Mouse (Mus musculus) hindbrain, embryonic 16.5 days (tissue): ENCODE measurements around the gene Rhobtb3. TPM values are rescaled to one million over a fixed set of nuclear protein-coding genes. Genes with fewer than 3 reads are reported as not detected.

Experiments used
- ATAC-seq: fragments of 200-750 bp; cut with Nextera tagmentation; 2 replicates; pipeline ENCODE4 v1.8.0; 2017; ENCODE audit warnings: moderate TSS enrichment, moderate library complexity
- H3K27ac ChIP-seq: fragments of 300-500 bp; sonication (generic); 2 replicates; pipeline ENCODE4 v1.5.1; 2014; ENCODE audit warnings: low read depth, mild to moderate bottlenecking, control low read depth, low read length, moderate library complexity
- H3K27me3 ChIP-seq: fragments of 300-500 bp; sonication (generic); replicated peaks from 2 replicates; pipeline ENCODE4 v1.6.1; 2014; ENCODE audit warnings: low read length; ENCODE audit not compliant: control insufficient read depth, insufficient read depth
- H3K36me3 ChIP-seq: fragments of 300-500 bp; sonication (generic); 2 replicates; pipeline ENCODE4 v1.6.1; 2014; ENCODE audit warnings: mild to moderate bottlenecking, low read length, moderate library complexity, mixed read lengths; ENCODE audit not compliant: control insufficient read depth, insufficient read depth
- H3K4me1 ChIP-seq: fragments of 300-500 bp; sonication (generic); 2 replicates; pipeline ENCODE4 v1.6.1; 2014; ENCODE audit warnings: low read depth, low read length; ENCODE audit not compliant: control insufficient read depth, insufficient read depth
- H3K4me2 ChIP-seq: fragments of 300-500 bp; sonication (generic); 2 replicates; pipeline ENCODE4 v1.6.1; 2014; ENCODE audit warnings: mild to moderate bottlenecking, low read length, control low read depth, moderate library complexity
- H3K4me3 ChIP-seq: fragments of 300-500 bp; sonication (generic); 2 replicates; pipeline ENCODE4 v1.5.1; 2014; ENCODE audit warnings: mild to moderate bottlenecking, low read length, control low read depth, moderate library complexity
- H3K9ac ChIP-seq: fragments of 300-500 bp; sonication (generic); 2 replicates; pipeline ENCODE4 v1.6.1; 2014; ENCODE audit warnings: low read depth, mild to moderate bottlenecking, control low read depth, low read length, moderate library complexity
- H3K9me3 ChIP-seq: fragments of 300-500 bp; sonication (generic); 2 replicates; pipeline ENCODE4 v1.6.1; 2014; ENCODE audit warnings: mild to moderate bottlenecking, low read length, moderate library complexity; ENCODE audit not compliant: control insufficient read depth
- WGBS: fragments of 180-500 bp; shearing (Covaris S2); extraction: QIAGEN DNeasy Blood & Tissue Kit; methylation state at CpG from one replicate; pipeline ENCODE4 v1.1.7; 2014; 5-methylcytosine and 5-hydroxymethylcytosine counted together
- polyA plus RNA-seq: library from polyadenylated mRNA; unstranded; fragments of >200 nt; fragmentation: Nextera tagmentation; extraction: Ambion mirVana; gene quantifications from 2 replicates; pipeline ENCODE4 v1.2.1, GENCODE M21; 2015

Rhobtb3 gene
- 14.9 and 18.8 TPM in 2 replicates for polyA plus RNA-seq

GRCm38 (mm10) chr13:75943189-75944043 lies at the start of gene Rhobtb3:
Gene Rhobtb3 (minus strand): TSS chr13:75943925.
- Histone ChIP-seq H3K9me3 (no peaks in the 10 kb centered on the region), H3K4me2 (peak within 1 kb of the TSS; percentile 80), H3K9ac (peak within 1 kb of the TSS; percentile 95), H3K27me3 (no peaks in the 10 kb centered on the region), H3K36me3 (no peaks in the 10 kb centered on the region), H3K4me3 (peak within 1 kb of the TSS; percentile 89), H3K4me1 (peaks cover 13% of the 10 kb centered on the region), H3K27ac (peak within 1 kb of the TSS; percentile 98)
- WGBS = under 1% methylated on average over 92 of the region's 110 CpGs
- ATAC-seq = peak; percentile 93

DNA sequence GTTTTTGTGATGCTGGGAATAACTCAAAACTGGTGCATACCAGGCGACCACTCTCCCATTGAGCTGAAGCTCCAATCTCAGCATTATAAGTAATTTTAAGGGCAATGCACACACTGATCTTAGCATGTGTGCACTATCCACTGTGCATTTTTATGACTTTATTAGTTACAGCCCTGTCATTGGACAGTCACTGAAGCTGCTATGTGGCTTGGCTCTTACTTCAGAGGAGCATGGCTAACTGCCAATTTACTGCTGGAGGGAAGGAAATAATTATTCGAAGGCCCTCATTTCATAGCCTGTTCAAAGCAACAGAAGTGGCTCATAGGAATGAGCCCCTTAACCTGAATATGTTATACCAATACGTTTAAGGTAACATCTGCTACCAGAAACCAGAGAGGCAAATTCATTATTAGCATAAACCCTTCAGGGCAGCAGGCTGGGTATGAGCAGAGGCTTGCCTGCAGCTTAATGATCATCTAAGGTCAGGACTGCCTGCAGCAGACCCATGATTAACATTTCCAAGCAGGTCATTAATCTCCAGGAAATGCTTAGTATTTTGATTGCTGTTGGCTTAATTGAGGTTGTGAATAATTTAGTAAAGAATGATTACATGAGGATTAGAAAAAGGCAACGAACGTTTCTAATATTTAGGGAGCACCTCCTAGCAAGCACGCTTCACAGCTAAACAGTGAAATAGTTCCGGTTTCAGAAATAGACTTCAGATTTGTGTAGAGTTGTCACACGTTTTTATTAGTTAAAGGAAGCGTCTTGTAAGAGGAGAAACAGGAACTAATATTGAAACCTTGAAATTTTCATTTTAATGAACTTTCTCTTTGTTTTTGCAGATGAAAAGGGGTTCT lies 48.7 kb upstream of the Rhobtb3 start:
- H3K36me3 ChIP-seq = no peaks in the 10 kb centered on the region
- no peaks in the 10 kb centered on the region for H3K27me3 ChIP-seq
- WGBS = 32% methylated on average over 9 of the region's 9 CpGs
- H3K27ac ChIP-seq = no peak overlapping the region
- H3K4me2 ChIP-seq = no peak overlapping the region
- ATAC-seq = peak; percentile 95
- H3K4me1 ChIP-seq = peaks cover 4% of the 10 kb centered on the region; the same call in 1 of the 2 replicates
- H3K9ac ChIP-seq = no peak overlapping the region
- H3K4me3 ChIP-seq = no peak overlapping the region
- H3K9me3 ChIP-seq = peaks cover 7% of the 10 kb centered on the region; the same call in 1 of the 2 replicates

DNA sequence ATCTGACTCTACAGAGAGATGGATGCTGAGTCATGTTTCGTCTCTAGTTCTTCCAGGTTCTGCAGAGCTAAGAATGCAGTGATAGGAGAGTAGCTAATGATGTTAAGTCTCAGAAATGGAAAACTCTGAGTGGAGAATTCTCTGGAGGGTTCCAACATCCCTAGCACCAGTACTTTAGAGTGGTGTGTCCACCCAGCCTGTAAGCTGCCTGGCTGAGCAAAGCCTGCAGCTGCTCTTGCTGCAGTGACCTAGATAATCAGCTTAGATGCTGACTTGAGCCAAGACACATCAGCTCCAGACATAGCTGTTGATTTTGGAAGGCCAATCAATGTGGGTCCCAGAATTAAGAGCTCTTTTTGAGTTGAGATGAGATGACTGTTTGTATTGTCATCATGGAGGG lies 44.4 kb upstream of the Rhobtb3 start:
- Histone ChIP-seq H3K4me1 (peaks cover 4% of the 10 kb centered on the region; the same call in 1 of the 2 replicates), H3K27me3 (no peaks in the 10 kb centered on the region), H3K9me3 (0 out of 2 replicates have a peak, but pooled peaks cover 2% of the 10 kb centered on the region), H3K36me3 (no peaks in the 10 kb centered on the region), H3K9ac (no peak overlapping the region), H3K4me2 (no peak overlapping the region), H3K4me3 (no peak overlapping the region), H3K27ac (no peak overlapping the region)
- no peak for ATAC-seq
- 97% methylated on average over 1 of the region's 1 CpGs for WGBS

- no peaks in the 10 kb centered on the region for H3K4me1 ChIP-seq
- H3K27me3 ChIP-seq = no peaks in the 10 kb centered on the region
- H3K4me2 ChIP-seq = no peak overlapping the region
- H3K27ac ChIP-seq = no peak overlapping the region
- no peak for ATAC-seq
- no peak overlapping the region for H3K9ac ChIP-seq
- no peaks in the 10 kb centered on the region for H3K36me3 ChIP-seq
- H3K4me3 ChIP-seq = no peak overlapping the region
- H3K9me3 ChIP-seq = no peaks in the 10 kb centered on the region
Measured at GRCm38 (mm10) chr13:75981901-75982300, 38.2 kb upstream of the Rhobtb3 start.

GRCm38 (mm10) chr13:75976649-75977048 lies 32.9 kb upstream of the Rhobtb3 start:
- no peak overlapping the region for H3K4me2 ChIP-seq
- H3K27ac ChIP-seq = no peak overlapping the region
- no peak overlapping the region for H3K4me3 ChIP-seq
- ATAC-seq = no peak
- H3K27me3 ChIP-seq = no peaks in the 10 kb centered on the region
- no peak overlapping the region for H3K9ac ChIP-seq
- H3K4me1 ChIP-seq = no peaks in the 10 kb centered on the region
- H3K9me3 ChIP-seq = no peaks in the 10 kb centered on the region
- WGBS = 82% methylated on average over 2 of the region's 2 CpGs
- H3K36me3 ChIP-seq = no peaks in the 10 kb centered on the region

- Histone ChIP-seq H3K27ac (no peak overlapping the region), H3K4me3 (no peak overlapping the region), H3K9me3 (no peaks in the 10 kb centered on the region), H3K9ac (no peak overlapping the region), H3K4me2 (no peak overlapping the region), H3K4me1 (no peaks in the 10 kb centered on the region), H3K27me3 (no peaks in the 10 kb centered on the region), H3K36me3 (no peaks in the 10 kb centered on the region)
- no peak for ATAC-seq
- WGBS = 92% methylated on average over 2 of the region's 2 CpGs
Measured at GRCm38 (mm10) chr13:75976218-75976617, 32.5 kb upstream of the Rhobtb3 start.

DNA sequence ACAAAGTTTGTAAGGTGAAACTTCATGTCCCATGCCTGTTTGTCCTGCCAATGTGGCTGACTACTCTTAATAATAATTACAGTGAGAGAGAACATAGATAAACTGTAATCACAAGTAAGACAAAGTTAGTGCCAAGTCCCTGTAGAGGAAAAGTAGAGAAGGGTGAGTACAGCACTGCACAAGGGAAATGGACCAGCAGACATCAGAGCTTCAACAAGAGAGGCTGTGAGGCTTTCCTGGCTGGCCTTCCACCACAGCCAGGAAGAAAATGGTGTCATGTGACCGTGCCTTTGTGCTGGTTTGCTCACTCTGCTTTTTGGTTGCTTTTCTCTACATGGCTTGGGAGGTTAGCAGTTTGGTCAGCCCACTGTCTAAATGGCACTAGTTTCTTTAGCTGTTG lies 31.9 kb upstream of the Rhobtb3 start:
- peak; percentile 71; the same call in 1 of the 2 replicates for ATAC-seq
- H3K9ac ChIP-seq = no peak overlapping the region
- no peaks in the 10 kb centered on the region for H3K4me1 ChIP-seq
- 74% methylated on average over 1 of the region's 1 CpGs for whole genome bisulfite sequencing
- H3K4me3 ChIP-seq = no peak overlapping the region
- no peak overlapping the region for H3K27ac ChIP-seq
- no peaks in the 10 kb centered on the region for H3K36me3 ChIP-seq
- H3K9me3 ChIP-seq = no peaks in the 10 kb centered on the region
- H3K27me3 ChIP-seq = no peaks in the 10 kb centered on the region
- no peak overlapping the region for H3K4me2 ChIP-seq

DNA sequence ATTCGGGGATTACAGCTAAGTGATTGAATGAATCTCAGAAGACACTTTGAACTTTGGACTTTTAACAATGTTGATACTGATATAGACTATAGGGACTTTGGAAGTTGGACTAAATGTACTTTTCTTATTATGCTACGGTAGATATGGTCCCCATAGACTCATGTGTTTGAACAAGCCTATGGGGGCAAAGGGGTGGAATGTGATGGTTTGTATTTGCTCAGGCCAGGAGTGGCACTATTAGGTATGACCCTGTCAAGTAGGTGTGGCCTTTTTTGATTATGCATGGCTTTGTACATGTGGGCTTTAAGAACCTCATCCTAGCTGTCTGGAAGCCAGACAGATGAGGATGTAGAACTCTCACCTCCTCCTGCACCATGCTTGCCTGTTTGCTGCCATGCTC lies 30.8 kb upstream of the Rhobtb3 start:
- WGBS = 88% methylated on average over 2 of the region's 2 CpGs
- H3K27me3 ChIP-seq = no peaks in the 10 kb centered on the region
- no peak overlapping the region for H3K9ac ChIP-seq
- H3K4me2 ChIP-seq = no peak overlapping the region
- no peaks in the 10 kb centered on the region for H3K36me3 ChIP-seq
- no peaks in the 10 kb centered on the region for H3K4me1 ChIP-seq
- no peak overlapping the region for H3K4me3 ChIP-seq
- no peak overlapping the region for H3K27ac ChIP-seq
- ATAC-seq = no peak
- no peaks in the 10 kb centered on the region for H3K9me3 ChIP-seq

GRCm38 (mm10) chr13:75966850-75967249 lies 23.1 kb upstream of the Rhobtb3 start, which contains the start of gene Spata9:
Gene Spata9 (plus strand): TSS chr13:75967150.
- Histone ChIP-seq H3K27ac (no peak within 1 kb of the TSS), H3K9ac (no peak within 1 kb of the TSS), H3K4me1 (no peaks in the 10 kb centered on the region), H3K36me3 (no peaks in the 10 kb centered on the region), H3K9me3 (0 out of 2 replicates have a peak, but pooled peaks cover 2% of the 10 kb centered on the region), H3K4me3 (no peak within 1 kb of the TSS), H3K4me2 (no peak within 1 kb of the TSS), H3K27me3 (no peaks in the 10 kb centered on the region)
- no peak for ATAC-seq
- 79% methylated on average over 1 of the region's 1 CpGs for WGBS
